Comparison of ENCODE assay signal across 15 mouse cellular contexts in genomic region chr2:60692239-60692638, GRCm38 (mm10). TPM values are rescaled to one million over a fixed set of nuclear protein-coding genes. Genes with fewer than 3 reads are reported as not detected.
A peak's percentile ranks its signal among the peaks of the same experiment; 100 is the strongest.
DNase-seq lines count a peak whose midpoint lies in the region; ATAC-seq lines count a peak whose summit lies in the region.
"Had no signal": no experiment of that assay in that cellular context is flagged by ENCODE, and none has a peak within 500 bp of the region (broad histone marks: within the 10 kb centered on the region; RNA-seq: fewer than 3 reads in every experiment).

No protein-coding gene starts in this region.

- no peak for ATAC-seq in CD4-positive, CD25-positive, alpha-beta regulatory T cell, adult 4 months
- ATAC-seq: liver, postnatal 0 days had no signal

- intact Hi-C loops in heart, postnatal 14 days (cut with DNase I) = no loop called here

- DNase-seq in ES-CJ7 (ENCODE audit: low read depth, low spot score) = peak; percentile 73
- DNase-seq in kidney, adult 18-20 months = peak; percentile 68
- peak; percentile 62 to 78 for DNase-seq in kidney, postnatal 25 days
- DNase-seq in lung, postnatal 14 days = peak; percentile 38
- no peak for DNase-seq in adrenal gland, adult 18-20 months (ENCODE audit: low spot score in 2 of 2)
- no peak for DNase-seq in spleen, adult 18-20 months
- no peak for DNase-seq in heart, postnatal 14 days
- DNase-seq: adrenal gland, postnatal 25 days; cerebellum, postnatal 25 days; gastrocnemius, postnatal 25 days; heart, postnatal 36 days; liver, postnatal 0 days; right cerebral cortex, adult 18-20 months had no signal

RNA-seq across cellular contexts. Expression of gene Itgb6, which starts 30.2 kb away (rescaled TPM):
- under 1 TPM in 1 of 2 experiments, not detected in 1; 0.26 TPM for total RNA-seq in adrenal gland, adult 18-20 months (2021)
- 10 to 100 TPM; 16.8 to 21.5 TPM for total RNA-seq in heart, postnatal 14 days (2021)
- polyA plus RNA-seq in CD4-positive, CD25-positive, alpha-beta regulatory T cell, adult 4 months (2017; shearing (Covaris generic)) = under 1 TPM in 1 of 2 experiments, not detected in 1; 0.11 TPM
- total RNA-seq: adrenal gland, postnatal 25 days; neutrophil, adult 5-6 weeks had no signal

Comparison
In these comparisons a context has a peak if more than half of its experiments do, and no peak if none do; other contexts are left out.
1. DNase-seq: peak in ES-CJ7 (single experiment), kidney, adult 18-20 months (single experiment), kidney, postnatal 25 days (2 of 2) and lung, postnatal 14 days (single experiment); none in adrenal gland, adult 18-20 months (0 of 2), spleen, adult 18-20 months (0 of 2) and heart, postnatal 14 days (0 of 2).
2. RNA of gene Itgb6, which starts 30.2 kb away (total RNA-seq): 16.8 to 21.5 TPM in heart, postnatal 14 days; 0.26 TPM in adrenal gland, adult 18-20 months; every median in the first group is over 10 times any median in the second.